Mouse (Mus musculus) thymus, postnatal 4 days (tissue): ENCODE measurements around the gene Arid1b.
A peak's percentile ranks its signal among the peaks of the same experiment; 100 is the strongest.

Source experiments
- DNase-seq: peaks from one replicate; pipeline ENCODE4 v3.0.0; 2021

The Arid1b gene

DNA sequence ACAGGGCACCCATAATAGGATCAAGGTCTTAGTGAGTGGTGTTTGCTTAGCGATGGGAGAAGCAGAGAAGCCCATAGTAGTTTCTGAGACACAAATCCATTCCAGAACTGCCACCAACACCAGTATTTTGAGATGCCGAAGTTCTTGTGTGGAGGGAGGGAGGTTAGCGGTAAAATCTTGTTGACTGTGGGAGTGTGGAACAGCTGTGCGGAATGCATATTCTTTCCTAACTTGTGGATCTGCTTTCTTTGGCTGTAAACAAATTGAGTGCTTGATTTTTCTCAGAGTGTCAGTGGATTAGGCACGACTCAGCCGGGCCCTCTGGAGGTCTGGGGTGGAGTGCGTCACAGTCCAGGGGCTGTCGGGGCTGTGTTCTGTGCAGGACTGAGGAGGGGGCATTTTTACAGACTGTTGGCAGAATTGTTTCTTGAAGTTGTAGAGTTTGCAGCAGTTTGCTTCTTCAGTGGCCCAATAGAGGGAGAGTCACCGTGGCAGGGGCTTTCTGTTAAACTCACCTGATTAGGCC, 27.9 kb downstream of the Arid1b start:
- DNase-seq = no peak

DNA sequence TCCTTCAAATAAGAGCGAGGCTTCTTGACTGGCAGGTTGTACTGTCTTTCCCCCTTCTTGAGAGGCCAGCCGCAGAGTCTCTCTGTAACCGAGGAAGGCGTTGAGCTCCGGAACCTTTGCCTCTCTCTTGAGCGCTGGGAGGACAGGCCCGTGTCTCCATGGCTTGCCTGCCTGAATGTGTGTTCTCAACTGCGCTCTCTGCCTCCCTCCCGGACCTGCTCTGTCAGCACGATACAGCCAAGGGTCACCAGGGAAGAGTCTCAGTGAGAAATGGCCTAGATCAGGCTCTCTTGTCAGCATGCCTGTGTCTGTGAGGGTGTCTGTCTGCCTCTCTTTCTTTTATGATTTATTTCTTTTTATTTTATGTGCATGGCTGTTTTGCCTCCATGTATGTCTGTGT, 29.6 kb downstream of the Arid1b start:
- DNase-seq = no peak

- no peak for DNase-seq
Measured at GRCm38 (mm10) chr17:5025400-5025799, 31.3 kb downstream of the Arid1b start.

DNA sequence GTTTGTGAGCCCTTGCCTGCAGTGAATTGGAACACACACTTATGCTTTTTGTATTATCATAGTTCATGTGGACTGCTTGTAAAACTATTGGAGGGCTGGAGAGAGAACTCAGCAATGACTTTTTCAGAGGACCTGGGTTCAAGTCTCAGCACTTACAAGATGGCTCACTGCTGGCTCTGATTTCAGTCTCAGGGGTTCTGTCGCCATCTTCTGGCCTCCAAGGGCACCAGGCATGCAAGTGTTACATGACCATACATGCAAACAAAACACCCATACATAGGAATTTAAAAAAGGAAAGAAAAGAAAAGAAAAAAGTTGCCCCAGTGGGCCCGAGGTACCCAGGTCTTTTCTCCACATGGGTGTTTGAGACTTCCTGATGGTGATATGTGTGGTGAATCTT, 32.4 kb downstream of the Arid1b start:
- no peak for DNase-seq

DNA sequence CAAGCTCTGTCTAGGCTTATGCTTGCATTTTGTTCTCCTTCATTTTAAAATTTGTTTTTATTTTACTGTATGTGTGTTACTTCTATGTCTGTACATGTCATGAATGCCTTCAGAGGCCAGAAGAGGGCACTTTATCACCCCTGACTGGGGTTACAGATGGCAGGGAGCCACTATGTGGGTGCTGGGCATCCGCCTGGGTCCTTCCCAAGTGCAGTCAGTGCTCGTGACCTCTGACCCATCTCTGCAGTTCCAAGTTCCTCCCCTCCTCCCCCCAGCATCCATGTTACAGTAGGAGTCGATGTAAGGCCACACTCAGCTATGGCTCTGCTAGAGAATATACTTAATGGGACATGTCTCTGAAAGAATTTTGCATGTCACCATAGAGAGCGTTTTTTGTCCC, 35.0 kb downstream of the Arid1b start:
- no peak for DNase-seq

- no peak for DNase-seq
Measured at GRCm38 (mm10) chr17:5030290-5030689, 36.2 kb downstream of the Arid1b start.

- no peak for DNase-seq
Measured at GRCm38 (mm10) chr17:5033346-5033745, 39.2 kb downstream of the Arid1b start.

DNA sequence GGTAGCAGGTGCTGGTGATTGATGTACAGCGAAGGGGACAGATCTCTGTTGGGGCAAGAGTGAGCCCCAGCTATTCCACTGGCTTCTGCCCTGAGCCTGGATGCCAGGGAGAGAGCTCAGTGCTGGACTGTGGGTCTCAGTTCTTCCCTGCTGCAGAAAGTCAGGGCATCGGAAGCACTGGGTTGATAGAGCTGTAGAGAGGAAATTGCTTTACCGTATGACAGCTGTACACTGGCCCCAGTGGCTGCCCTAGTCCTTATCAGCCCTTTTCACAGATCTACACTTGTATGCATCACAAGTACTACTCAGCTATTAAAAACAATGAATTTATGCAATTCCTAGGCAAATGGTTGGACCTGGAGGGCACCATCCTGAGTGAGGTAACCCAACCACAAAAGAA, 40.1 kb downstream of the Arid1b start:
- no peak for DNase-seq

DNA sequence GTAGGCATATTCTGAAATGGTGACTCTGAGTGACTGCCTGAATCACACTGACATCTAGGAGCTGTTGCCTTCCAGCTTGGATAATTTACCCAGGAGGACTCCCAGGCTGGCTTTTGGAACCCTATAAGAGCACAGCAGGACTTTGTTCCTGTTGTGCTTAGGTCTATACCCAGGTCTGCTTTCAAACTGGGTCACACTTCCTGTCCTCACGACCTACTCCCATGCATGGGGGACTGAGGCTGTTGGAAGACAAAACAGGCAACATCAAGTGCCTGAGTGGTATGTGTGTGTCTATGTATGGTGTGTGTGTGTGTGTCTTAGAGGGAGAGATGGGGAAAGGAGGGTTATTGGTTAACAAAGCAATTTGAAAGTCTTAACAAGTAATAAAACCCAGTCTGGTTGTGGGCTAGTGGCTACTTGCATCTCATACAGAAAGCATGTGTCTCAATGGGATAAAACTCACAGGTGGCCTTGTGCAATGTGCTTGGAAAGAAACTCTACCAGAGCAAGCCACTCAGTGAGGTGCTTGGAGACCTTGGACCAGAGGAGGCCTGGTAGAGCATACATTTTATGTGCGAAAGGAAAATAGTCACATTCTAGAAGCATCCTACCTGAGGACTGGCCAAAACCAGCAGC, 42.2 kb downstream of the Arid1b start:
- DNase-seq = no peak

DNA sequence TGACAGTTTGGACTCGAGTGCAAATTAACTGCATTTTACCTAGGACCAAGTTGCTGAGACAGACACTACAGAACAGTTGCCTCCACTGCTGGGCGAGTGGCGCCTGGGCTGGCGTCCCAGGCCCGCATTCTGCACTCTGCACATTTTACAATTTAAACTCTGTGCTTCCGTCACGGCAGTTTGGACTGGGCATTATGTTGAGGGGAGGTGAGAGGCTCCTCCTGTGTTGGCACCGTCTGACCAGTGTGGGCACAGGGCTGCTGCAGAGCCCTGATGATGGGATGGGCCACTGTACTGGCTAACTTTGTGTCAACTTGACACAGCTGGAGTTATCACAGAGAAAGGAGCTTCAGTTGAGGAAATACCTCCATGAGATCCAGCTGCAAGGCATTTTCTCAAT, 43.1 kb downstream of the Arid1b start:
- DNase-seq = no peak

DNA sequence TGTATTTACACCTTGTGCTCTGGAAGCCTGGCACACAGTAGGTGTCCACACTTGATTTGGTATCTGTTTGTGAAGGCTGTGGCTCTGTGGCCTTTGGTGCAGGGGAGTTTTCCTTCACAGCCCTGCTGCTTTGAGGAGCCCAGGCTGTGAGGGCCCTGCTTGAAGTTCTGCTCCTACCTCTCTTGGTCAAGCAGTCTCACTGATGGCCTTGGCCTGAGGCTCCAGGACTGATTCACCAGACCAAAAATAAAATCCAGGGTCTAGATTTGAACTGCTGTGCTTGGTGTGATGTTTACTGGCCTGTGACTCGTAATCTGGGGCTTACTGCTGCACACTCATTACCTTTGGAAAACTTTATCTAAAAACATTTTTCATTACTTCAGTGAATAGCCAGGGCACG, 45.7 kb downstream of the Arid1b start:
- no peak for DNase-seq

- DNase-seq = no peak
Measured at GRCm38 (mm10) chr17:5043871-5044270, 49.7 kb downstream of the Arid1b start.

- DNase-seq = no peak
Measured at GRCm38 (mm10) chr17:5045613-5046012, 51.5 kb downstream of the Arid1b start.

DNA sequence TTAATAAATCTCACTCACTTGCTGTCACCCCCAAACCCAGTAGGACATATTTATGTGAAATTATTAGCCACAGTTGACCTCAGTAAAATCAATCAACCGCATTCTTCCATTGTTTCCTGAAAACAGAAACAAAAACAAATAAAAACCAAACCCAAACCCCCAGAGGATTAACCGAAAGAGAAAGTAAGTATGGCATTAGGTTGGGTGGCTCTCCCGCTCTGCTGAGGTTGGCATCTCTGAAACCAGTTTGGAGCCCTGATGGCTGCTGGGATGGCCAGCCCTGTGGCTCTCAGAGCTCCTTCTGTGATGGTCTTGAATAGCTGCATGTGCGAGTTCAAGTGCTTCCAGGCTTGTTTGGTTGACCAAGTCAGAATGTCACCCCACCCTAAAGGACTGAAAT, 53.2 kb downstream of the Arid1b start:
- DNase-seq = no peak

DNA sequence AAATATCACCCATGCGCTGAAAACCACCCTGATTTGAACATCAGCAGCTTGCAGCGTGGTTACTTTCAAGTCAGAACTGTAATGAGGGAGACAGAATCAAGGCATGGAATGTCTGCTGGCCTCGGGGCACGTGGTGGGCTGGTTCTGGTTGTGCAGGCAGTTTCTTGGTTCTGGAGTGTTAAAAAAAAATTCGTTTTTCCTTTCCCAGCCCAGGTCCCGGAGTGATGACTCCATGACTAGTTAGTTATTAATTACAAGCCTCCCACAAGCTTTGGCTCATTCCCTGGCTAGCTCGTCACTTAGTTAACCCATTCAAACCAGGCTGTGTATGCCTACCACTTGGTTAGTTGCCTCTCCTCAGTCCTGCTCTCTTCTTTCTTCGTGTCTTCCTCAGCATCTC, 56.1 kb downstream of the Arid1b start:
- no peak for DNase-seq

DNA sequence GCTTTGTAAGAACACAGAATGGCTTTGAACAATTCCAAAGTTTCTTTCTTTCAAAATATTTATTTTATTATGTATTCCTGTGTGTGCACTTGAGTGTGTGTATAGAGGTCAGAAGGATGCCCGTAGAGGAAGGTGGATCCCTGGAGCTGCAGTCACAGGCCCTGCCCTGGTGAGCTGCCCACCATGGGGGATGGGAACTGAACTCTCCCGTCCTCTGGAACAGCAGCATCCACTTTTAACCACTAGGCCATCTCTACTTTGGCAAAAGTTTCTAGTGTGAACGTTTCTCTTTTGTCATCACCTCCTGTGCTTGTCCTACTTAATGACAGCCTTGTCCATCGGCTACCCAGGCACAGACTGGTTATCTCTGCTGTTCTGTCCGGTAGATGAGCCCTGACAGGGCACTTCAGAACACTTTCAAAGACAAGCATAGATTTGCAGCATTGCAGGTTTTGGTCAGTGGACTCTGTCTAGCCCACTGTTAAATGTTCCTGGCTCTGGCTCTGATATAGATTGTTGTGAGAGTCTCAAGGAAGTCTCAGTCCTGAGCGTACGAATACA, 56.9 kb downstream of the Arid1b start:
- no peak for DNase-seq

GRCm38 (mm10) chr17:5052091-5052799, 58.1 kb downstream of the Arid1b start:
- no peak for DNase-seq

DNA sequence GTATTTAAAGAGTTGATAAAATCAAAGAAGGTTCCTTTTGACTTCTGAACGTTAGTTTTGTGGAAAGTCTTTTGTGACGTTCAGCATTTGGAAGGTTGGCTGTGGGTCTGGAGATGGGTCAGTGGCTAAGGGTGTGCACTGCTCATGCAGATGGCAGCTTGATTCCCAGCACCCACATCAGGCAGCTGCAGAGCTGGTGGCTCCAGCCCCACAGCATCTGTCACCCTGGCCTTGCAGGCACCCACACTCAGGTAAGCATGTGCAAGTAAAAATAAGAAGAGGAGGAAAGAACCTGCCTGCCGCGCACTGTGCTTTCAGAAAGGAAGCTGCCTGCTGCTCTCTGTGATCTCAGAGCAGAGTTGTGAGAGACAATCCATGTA, 58.7 kb downstream of the Arid1b start:
- peak; percentile 35 for DNase-seq

- DNase-seq = no peak
Measured at GRCm38 (mm10) chr17:5053201-5053600, 59.1 kb downstream of the Arid1b start.

DNA sequence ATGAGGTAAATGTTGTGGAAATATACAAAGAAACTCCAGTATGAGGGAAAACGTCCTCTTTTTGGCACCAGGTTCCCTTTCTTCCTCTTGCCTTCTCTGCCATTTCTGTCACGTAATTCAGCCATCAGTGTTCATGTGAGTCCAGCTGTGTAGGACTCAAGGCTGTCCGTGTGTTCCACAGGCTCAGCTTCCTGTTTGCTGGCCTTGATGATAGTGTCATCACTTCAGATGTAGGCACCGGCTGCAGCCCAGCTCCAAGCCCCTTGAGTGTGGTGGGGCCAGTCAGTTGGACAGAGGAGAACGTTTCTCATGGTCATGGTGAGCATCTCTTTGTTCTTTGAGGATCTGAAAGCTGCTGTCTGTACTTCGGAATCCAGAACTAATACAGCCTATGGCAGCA, 61.3 kb downstream of the Arid1b start:
- DNase-seq = no peak

DNA sequence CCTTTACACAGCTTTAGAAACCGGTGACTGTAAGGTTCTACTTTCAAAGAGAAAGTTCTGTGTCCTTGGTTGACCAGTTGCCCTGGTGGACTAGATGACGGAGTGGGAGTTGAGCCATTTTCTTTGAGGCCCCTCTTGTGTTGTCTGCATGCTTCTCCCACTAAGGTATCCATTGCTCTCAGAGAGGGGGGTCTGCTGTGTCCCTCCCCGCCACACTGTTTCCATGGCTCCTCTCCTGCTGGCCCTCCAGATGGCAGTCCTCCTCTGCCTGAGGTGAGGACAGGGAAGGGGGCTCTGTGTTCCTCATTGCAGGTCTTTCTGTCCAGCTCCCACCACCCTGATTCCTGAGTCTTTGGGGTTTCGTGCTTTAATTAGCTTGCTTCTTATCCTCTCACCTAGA, 62.5 kb downstream of the Arid1b start:
- DNase-seq = no peak

GRCm38 (mm10) chr17:5057286-5057685, 63.2 kb downstream of the Arid1b start:
- DNase-seq = no peak

GRCm38 (mm10) chr17:5057944-5058720, 64.0 kb downstream of the Arid1b start:
- DNase-seq = no peak
